ENCODE assay signal across 9 mouse cellular contexts in the genomic region with DNA sequence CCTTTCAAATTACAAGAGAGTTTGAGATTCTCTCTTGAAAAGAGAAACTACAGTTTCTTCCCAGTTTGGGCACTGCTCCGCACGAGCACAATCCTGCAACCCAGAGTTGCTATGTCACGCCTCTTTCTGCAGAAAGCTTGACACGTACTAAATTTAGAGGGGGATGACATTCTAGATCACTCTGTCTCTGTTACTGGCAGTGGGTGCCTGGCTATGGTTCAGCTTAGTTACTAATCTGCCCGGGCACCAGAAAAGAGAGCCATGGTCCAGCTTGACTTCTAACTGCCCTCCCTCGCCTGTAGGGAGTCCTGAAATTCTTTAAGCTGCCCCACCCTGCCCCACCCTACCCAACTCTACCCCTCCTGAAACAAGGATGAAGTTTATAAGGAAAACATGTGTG.
DNase-seq lines count a peak whose midpoint lies in the region; ATAC-seq lines count a peak whose summit lies in the region.
"Had no signal": no experiment of that assay in that cellular context is flagged by ENCODE, and none has a peak within 500 bp of the region (broad histone marks: within the 10 kb centered on the region; RNA-seq: fewer than 3 reads in every experiment).

No protein-coding gene starts in this region.

- H3K4me3 ChIP-seq in hindbrain, embryonic 10.5 days = no peak overlapping the region
- no peak overlapping the region for H3K4me3 ChIP-seq in hindbrain, embryonic 13.5 days
- H3K4me3 ChIP-seq in intestine, embryonic 16.5 days (ENCODE audit: low read length) = no peak overlapping the region
- H3K4me3 ChIP-seq: forebrain, embryonic 12.5 days had no signal

- DNase-seq in hindbrain, embryonic 10.5 days (ENCODE audit: low spot score) = no peak
- DNase-seq in adipocyte (ENCODE audit: low spot score) = peak; percentile 52
- peak; percentile 57 to 68 for DNase-seq in heart, adult 18-20 months
- no peak for DNase-seq in frontal cortex, postnatal 25 days (ENCODE audit: low spot score in 2 of 2)
- no peak for DNase-seq in spleen, postnatal 10 days (ENCODE audit: low spot score in 2 of 2)

- no peak overlapping the region for H3K9ac ChIP-seq in hindbrain, embryonic 13.5 days
- H3K9ac ChIP-seq in intestine, embryonic 16.5 days (ENCODE audit: low read depth, low read length) = no peak overlapping the region
- H3K9ac ChIP-seq: forebrain, embryonic 12.5 days had no signal

- 0 out of 2 replicates have a peak overlapping the region, but pooled peaks have one; percentile 24 for H3K27ac ChIP-seq in hindbrain, embryonic 10.5 days
- no peak overlapping the region for H3K27ac ChIP-seq in hindbrain, embryonic 13.5 days
- no peak overlapping the region for H3K27ac ChIP-seq in intestine, embryonic 16.5 days (ENCODE audit: low read length)
- H3K27ac ChIP-seq: forebrain, embryonic 12.5 days had no signal

- H3K4me1 ChIP-seq in hindbrain, embryonic 10.5 days (replicated peaks) = peaks cover 16% of the 10 kb centered on the region
- peaks cover 13% of the 10 kb centered on the region for H3K4me1 ChIP-seq in hindbrain, embryonic 13.5 days (replicated peaks)
- H3K4me1 ChIP-seq in intestine, embryonic 16.5 days (ENCODE audit: control insufficient read depth, insufficient read depth, low read length) = 0 out of 2 replicates have a peak, but pooled peaks cover 4% of the 10 kb centered on the region

- no peaks in the 10 kb centered on the region for H3K27me3 ChIP-seq in hindbrain, embryonic 10.5 days (ENCODE audit: insufficient read depth, poor library complexity, severe bottlenecking)
- H3K27me3 ChIP-seq in hindbrain, embryonic 13.5 days = 0 out of 2 replicates have a peak, but pooled peaks cover 5% of the 10 kb centered on the region
- H3K27me3 ChIP-seq in intestine, embryonic 16.5 days (replicated peaks; ENCODE audit: control insufficient read depth, insufficient read depth, low read length) = no peaks in the 10 kb centered on the region
- H3K27me3 ChIP-seq: forebrain, embryonic 12.5 days had no signal

- H3K4me2 ChIP-seq in hindbrain, embryonic 13.5 days = no peak overlapping the region
- 0 out of 2 replicates have a peak overlapping the region, but pooled peaks have one; percentile 14 for H3K4me2 ChIP-seq in intestine, embryonic 16.5 days (ENCODE audit: low read depth, low read length)
- H3K4me2 ChIP-seq: forebrain, embryonic 12.5 days had no signal

- ATAC-seq in hindbrain, embryonic 13.5 days (ENCODE audit: low FRiP score) = no peak
- ATAC-seq in intestine, embryonic 16.5 days = no peak
- no peak for ATAC-seq in monocyte, adult 5-6 weeks (replicated peaks; ENCODE audit: insufficient number of reproducible peaks, low FRiP score, low TSS enrichment, poor library complexity, severe bottlenecking)

- H3K9me3 ChIP-seq in hindbrain, embryonic 10.5 days = no peaks in the 10 kb centered on the region
- no peaks in the 10 kb centered on the region for H3K9me3 ChIP-seq in hindbrain, embryonic 13.5 days
- no peaks in the 10 kb centered on the region for H3K9me3 ChIP-seq in intestine, embryonic 16.5 days (ENCODE audit: control insufficient read depth, low read length)
- H3K9me3 ChIP-seq: forebrain, embryonic 12.5 days had no signal

- WGBS in hindbrain, embryonic 10.5 days = 68% methylated on average over 6 of the region's 6 CpGs
- WGBS in hindbrain, embryonic 13.5 days = 78% methylated on average over 6 of the region's 6 CpGs
- 65% methylated on average over 6 of the region's 6 CpGs for WGBS in intestine, embryonic 16.5 days

- H3K36me3 ChIP-seq in hindbrain, embryonic 10.5 days = no peaks in the 10 kb centered on the region
- H3K36me3 ChIP-seq in hindbrain, embryonic 13.5 days = no peaks in the 10 kb centered on the region
- no peaks in the 10 kb centered on the region for H3K36me3 ChIP-seq in intestine, embryonic 16.5 days (ENCODE audit: control insufficient read depth, insufficient read depth, low read length)
- H3K36me3 ChIP-seq: forebrain, embryonic 12.5 days had no signal

Comparison
In these comparisons a context has a peak if more than half of its experiments do, and no peak if none do; other contexts are left out.
1. DNase-seq: peak in adipocyte (single experiment) and heart, adult 18-20 months (2 of 2); none in hindbrain, embryonic 10.5 days (single experiment), frontal cortex, postnatal 25 days (0 of 2) and spleen, postnatal 10 days (0 of 2).